Mouse (Mus musculus) frontal cortex, postnatal 10 days (tissue): Measurements from ENCODE around the gene Mctp1.
"Not testable (repeated sequence)": the region's sequence is repeated elsewhere in the genome, so short reads cannot be mapped to it uniquely, and the experiment has no call there.

ENCODE experiments used
- DNase-seq, 2 experiments: peaks; one replicate each; pipeline ENCODE4 v3.0.0; 2022; ENCODE audit warnings: low spot score in 2 of 2, mixed read lengths in 1 of 2

Gene Mctp1

GRCm38 (mm10) chr13:76482998-76483397 lies 98.7 kb downstream of the Mctp1 start:
- no peak for DNase-seq

- DNase-seq = no peak
Observed at GRCm38 (mm10) chr13:76484086-76484709, 99.9 kb downstream of the Mctp1 start.

- no peak for DNase-seq
Observed at GRCm38 (mm10) chr13:76515896-76516295, 131.6 kb downstream of the Mctp1 start.

- DNase-seq = no peak
Observed at GRCm38 (mm10) chr13:76523170-76523569, 138.8 kb downstream of the Mctp1 start.

DNA sequence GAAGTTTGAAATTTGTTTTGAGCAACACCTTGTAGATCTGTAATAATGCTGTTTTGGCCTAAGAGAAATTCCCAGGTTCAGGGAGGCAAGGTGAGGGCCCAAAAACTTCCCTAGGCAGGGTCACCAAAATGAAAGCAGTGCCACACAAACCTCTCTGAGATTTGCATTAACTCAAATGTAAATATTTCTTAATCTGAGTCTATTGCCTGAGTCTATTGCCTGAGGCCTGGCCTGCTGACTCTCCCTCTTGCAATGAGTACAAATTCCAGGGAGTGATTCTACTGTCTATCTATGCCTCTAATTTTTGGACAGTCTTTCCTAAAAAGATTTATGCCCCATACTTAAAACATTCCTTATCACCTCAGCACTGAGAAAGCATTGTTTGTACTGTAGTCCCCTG lies 143.0 kb downstream of the Mctp1 start:
- no peak for DNase-seq

DNA sequence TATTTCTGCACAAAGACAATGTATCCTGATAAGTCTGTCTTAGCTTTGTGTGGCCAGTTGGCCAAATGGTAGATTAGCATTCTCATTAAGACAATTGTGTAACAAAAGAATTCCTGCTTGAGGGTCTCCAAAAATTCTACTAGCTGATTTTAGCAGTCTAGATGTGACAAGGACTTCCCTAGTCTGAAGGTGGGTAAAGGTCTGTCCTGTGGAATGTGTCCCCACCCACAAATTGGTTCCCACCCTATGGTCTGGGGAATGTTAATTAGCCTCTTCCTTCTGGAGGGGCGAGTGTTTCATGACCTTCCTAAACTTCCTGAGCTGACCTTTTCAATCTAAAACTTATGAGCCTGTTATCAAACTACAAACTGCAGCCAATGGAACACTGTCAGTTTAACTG lies 143.4 kb downstream of the Mctp1 start:
- DNase-seq = no peak

- no peak for DNase-seq
Observed at GRCm38 (mm10) chr13:76529915-76530314, 145.6 kb downstream of the Mctp1 start.

DNA sequence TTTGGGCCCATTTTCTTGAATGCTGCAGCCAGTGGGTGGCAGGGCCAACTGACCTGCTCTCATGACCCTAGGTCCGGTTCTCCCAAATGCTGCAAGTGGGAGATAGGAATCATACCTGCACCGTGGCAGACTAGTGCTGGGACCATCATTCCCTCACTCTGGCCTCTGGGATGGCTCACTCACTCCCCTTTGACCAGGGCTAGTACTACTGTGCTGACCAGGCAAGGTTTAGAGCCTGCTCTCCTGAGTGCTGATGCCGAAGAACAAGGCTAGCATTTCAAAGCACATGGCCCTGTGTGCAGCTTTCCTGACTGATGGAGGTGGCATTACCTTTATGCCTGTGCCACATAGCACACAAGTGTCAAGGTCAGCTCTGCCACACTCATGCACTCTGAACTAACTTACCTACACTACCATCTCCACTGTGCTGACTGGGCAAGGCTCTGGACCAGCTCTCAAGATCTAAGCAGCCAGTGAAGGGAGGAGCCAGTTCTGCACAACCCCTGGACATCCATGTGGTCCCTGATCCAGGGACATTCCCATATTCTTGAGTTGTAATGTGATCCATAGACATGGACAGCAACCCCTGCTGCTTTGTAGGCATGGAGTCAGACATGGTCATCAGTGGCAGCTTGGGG lies 146.7 kb downstream of the Mctp1 start:
- no peak for DNase-seq

- no peak for DNase-seq
Observed at GRCm38 (mm10) chr13:76547854-76548253, 163.5 kb downstream of the Mctp1 start.

- no peak for DNase-seq
Observed at GRCm38 (mm10) chr13:76560918-76561317, 176.6 kb downstream of the Mctp1 start.

GRCm38 (mm10) chr13:76561594-76561993 lies 177.3 kb downstream of the Mctp1 start:
- no peak for DNase-seq

DNA sequence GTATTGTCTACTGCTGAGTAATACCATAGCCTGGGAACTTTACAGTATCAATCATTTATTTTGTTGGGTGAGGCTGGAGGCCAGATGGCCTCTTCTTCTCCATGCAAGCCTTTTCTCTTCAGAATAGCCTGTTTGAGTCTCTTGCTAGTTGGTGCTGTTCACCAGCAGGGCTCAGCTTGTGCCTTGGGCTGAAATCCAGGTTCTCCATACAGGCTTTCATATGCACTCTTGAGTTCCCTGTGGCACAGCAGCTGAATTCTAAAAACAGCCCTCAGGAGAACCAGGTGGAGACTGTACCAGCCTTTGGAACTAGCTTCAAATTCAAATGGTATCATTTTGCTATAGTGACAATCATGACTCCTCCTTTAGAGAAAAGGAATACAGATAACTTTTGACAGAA lies 179.7 kb downstream of the Mctp1 start:
- no peak for DNase-seq

GRCm38 (mm10) chr13:76566024-76566423 lies 181.7 kb downstream of the Mctp1 start:
- DNase-seq = no peak

- DNase-seq = no peak
Observed at GRCm38 (mm10) chr13:76567448-76567847, 183.1 kb downstream of the Mctp1 start.

- DNase-seq = no peak
Observed at GRCm38 (mm10) chr13:76568569-76569211, 184.4 kb downstream of the Mctp1 start.

DNA sequence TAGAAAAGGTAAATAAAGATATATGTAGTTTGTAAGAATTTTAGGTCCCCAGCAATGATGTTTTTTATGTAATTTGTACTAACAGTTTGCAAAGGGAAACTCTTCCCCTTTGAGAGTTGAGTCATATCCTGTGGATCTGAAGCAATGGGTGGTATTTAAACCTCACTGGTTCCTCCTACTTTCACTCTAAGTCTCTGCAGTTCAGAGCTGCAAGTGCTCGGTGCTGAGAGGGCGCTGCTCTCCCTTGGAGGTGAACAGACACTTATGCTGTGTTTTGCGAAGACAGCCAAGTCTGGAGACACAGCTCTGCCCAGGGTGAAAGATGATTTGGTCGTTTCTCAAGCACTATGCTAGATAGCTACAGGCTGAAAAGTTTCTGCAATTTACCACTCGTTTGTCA lies 195.1 kb downstream of the Mctp1 start:
- peak in 1 of 2 experiments; percentile 15 for DNase-seq

GRCm38 (mm10) chr13:76585447-76585846 lies 201.1 kb downstream of the Mctp1 start:
- no peak for DNase-seq

GRCm38 (mm10) chr13:76590709-76591108 lies 206.4 kb downstream of the Mctp1 start:
- DNase-seq = not testable (repeated sequence)

DNA sequence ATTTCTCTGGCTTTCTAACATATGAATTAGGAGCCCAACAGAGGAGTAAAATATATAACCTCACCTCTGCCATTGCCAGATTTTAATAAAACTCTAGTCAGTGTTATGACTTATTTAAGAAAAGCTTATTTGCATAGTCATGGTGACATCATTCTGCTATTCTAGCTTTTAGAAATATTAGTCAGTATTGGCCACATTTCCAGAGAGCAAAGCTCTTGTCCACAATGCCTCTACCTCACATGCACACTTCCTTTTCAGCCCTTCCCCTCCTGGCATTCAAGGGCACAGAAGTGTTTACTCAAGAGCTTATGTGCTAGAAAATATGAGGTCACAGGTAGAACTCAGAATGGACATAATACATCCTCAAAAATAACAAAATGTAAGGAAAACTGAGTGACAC lies 206.9 kb downstream of the Mctp1 start:
- DNase-seq = no peak

DNA sequence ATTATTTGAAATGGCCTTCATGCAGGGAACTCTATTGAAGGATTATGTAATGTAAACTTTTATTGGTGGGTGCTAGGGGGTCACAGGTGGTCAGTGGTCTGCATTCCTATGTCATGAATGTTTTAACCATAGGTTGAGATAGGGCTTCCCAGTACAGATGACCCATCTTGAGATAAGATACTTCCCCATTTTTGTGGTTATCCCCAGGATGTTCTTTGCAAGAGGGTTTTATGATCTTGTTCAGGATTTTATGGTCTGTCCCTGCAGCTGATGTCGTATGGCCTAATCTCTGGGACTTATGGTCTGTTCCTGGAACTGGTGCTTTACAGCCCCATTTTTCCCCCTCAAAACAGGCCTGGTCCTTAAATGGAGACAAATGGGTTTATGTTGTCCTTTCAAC lies 207.4 kb downstream of the Mctp1 start:
- no peak for DNase-seq

DNA sequence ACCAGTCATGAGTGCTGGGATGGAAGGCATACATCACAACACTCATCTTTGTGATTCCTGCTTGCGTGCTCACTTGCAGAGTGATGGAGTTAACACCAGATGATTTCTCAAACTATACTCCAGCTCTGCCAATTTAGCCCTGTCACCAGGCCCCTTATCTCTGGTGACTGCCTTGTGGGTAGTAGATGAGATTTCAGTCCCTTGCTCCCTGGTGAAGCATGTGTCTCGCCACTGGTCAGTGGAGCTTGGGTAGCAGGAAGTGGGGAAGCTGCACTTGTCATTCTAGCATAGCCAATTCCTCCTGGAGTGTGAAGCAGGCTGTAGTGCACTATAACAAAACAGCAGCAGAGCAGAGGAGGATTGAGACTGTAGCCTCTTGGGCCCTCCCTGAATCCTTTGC lies 208.6 kb downstream of the Mctp1 start:
- no peak for DNase-seq

GRCm38 (mm10) chr13:76597005-76597404 lies 212.7 kb downstream of the Mctp1 start:
- no peak for DNase-seq

- DNase-seq = no peak
Observed at GRCm38 (mm10) chr13:76609425-76609824, 225.1 kb downstream of the Mctp1 start.
